Mouse (Mus musculus): ENCODE measurements around the gene Pik3r5. TPM values are rescaled to one million over a fixed set of nuclear protein-coding genes. Genes with fewer than 3 reads are reported as not detected.

Pik3r5 gene
- 1.2 and 2.1 TPM in 2 replicates for polyA plus RNA-seq (2014; fragmentation: Nextera tagmentation; extraction: Ambion mirVana)

DNA sequence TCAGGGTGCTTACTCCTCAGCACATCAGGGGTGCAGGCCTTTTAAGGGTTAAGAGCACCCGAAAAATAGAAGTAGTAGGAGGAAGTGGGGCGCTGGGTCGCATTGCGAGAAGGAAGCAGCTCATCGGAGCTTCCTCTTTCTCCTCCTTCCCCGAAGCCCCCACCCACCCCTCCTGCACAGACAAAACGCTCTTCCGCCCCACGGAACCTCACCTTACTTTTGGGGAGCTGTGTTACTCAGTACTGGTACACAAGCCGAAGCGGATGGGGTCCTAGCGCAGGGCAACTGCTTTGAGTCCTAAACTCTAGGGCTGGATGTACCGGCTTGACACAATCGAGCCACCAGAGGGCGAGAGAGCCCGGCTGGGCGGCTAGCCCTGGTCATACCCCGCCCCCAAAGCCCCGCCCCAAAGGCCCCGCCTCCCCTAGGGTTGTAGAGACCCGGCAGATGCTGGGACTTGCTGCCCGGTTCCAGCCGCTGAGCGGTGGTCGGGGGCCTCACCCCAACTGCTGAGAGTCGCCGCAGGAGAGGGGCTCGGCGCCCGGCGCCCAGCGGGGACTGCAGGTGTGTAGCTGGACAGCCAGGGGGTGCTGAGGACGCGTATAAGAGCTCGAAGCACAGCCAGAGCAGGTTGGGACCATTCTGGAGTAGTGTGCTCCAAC lies at the start of gene Pik3r5:
Pik3r5 (plus strand) TSS at position 423 of the 662 bp plus-strand sequence.
- H3K27ac ChIP-seq (ENCODE audit: low read depth, low read length) = no peak within 1 kb of the TSS

DNA sequence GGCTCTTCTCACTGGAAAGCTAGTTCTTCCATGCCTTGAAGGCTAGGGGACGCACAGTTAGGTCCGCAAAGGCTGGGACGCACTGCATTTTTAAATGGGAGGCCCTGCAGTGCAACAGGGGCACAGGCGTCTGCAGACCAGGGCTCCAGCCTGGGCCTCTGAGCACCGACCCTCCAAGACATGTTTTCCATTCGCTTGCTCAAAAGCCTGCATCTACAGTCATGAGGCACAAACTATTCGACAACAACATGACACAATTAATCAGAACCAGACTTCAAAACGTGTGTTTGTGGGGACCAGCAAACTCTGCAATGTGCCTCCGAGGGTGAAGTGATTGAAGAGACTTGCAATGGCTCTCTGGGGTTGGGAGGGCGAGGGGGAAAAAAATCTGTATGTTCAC lies 48.4 kb upstream of the Pik3r5 start:
- H3K4me1 ChIP-seq (ENCODE audit: control insufficient read depth, insufficient read depth, low read length) = peaks cover 33% of the 10 kb centered on the region
- peaks cover 37% of the 10 kb centered on the region for H3K27me3 ChIP-seq (ENCODE audit: control insufficient read depth, insufficient read depth, low read length)
- 1% methylated on average over 10 of the region's 10 CpGs for WGBS

More for the DNA sequence above, at the start of gene Pik3r5:
- Histone ChIP-seq H3K4me2 (ENCODE audit: low read depth) (peak within 1 kb of the TSS; percentile 54), H3K27me3 (ENCODE audit: control insufficient read depth, insufficient read depth, low read length) (0 out of 2 replicates have a peak, but pooled peaks cover 4% of the 10 kb centered on the region), H3K36me3 (ENCODE audit: control insufficient read depth, insufficient read depth, low read length) (no peaks in the 10 kb centered on the region), H3K9ac (ENCODE audit: low read length) (peak within 1 kb of the TSS; percentile 30; the same call in 1 of the 2 replicates), H3K9me3 (ENCODE audit: control insufficient read depth, low read length) (no peaks in the 10 kb centered on the region), H3K4me3 (ENCODE audit: low read depth, low read length) (peak within 1 kb of the TSS; percentile 32), H3K4me1 (ENCODE audit: control insufficient read depth, insufficient read depth, low read length) (peaks cover 5% of the 10 kb centered on the region; the same call in 1 of the 2 replicates)
- WGBS = 10% methylated on average over 35 of the region's 35 CpGs
- peak; percentile 83 for ATAC-seq (ENCODE audit: insufficient read depth, low FRiP score, low TSS enrichment)
- DNase-seq (ENCODE audit: low spot score) = peak; percentile 88

DNA sequence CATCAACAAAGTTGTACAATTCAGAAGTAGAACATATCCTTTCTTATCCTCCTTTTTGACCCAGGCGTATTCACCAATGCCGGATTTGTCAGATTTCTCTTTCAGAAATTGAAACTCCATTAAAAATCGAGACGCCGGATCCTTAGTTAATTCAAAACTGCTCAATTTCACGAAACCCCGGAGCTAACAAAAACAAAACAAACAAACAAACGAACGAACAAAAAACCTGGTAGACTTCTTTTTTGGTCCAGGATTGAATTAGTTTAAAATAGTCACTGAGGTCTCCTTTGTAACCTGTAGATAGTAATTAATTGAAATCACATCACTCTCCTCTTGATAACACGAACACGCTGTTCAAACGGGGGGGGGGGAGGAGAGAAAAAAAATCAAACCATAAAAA lies 47.8 kb upstream of the Pik3r5 start:
- no peaks in the 10 kb centered on the region for H3K9me3 ChIP-seq (ENCODE audit: control insufficient read depth, low read length)
- DNase-seq (ENCODE audit: low spot score) (no peak), ATAC-seq (ENCODE audit: insufficient read depth, low FRiP score, low TSS enrichment) (no peak)
- peak overlapping the region; percentile 88 for H3K9ac ChIP-seq (ENCODE audit: low read length)
- H3K27ac ChIP-seq (ENCODE audit: low read depth, low read length) = no peak overlapping the region
- H3K27me3 ChIP-seq (ENCODE audit: control insufficient read depth, insufficient read depth, low read length) = peaks cover 41% of the 10 kb centered on the region
- WGBS = 4% methylated on average over 12 of the region's 12 CpGs
- H3K36me3 ChIP-seq (ENCODE audit: control insufficient read depth, insufficient read depth, low read length) = no peaks in the 10 kb centered on the region
- H3K4me2 ChIP-seq (ENCODE audit: low read depth) = peak overlapping the region; percentile 96
- peaks cover 26% of the 10 kb centered on the region for H3K4me1 ChIP-seq (ENCODE audit: control insufficient read depth, insufficient read depth, low read length)
- peak overlapping the region; percentile 67 for H3K4me3 ChIP-seq (ENCODE audit: low read depth, low read length)

More for the DNA sequence above, 48.4 kb upstream of the Pik3r5 start:
- Histone ChIP-seq H3K9ac (ENCODE audit: low read length) (peak overlapping the region; percentile 48), H3K4me2 (ENCODE audit: low read depth) (peak overlapping the region; percentile 96), H3K9me3 (ENCODE audit: control insufficient read depth, low read length) (no peaks in the 10 kb centered on the region), H3K27ac (ENCODE audit: low read depth, low read length) (no peak overlapping the region), H3K36me3 (ENCODE audit: control insufficient read depth, insufficient read depth, low read length) (no peaks in the 10 kb centered on the region), H3K4me3 (ENCODE audit: low read depth, low read length) (peak overlapping the region; percentile 67)
- peak; percentile 50 for DNase-seq (ENCODE audit: low spot score)
- ATAC-seq (ENCODE audit: insufficient read depth, low FRiP score, low TSS enrichment) = no peak

DNA sequence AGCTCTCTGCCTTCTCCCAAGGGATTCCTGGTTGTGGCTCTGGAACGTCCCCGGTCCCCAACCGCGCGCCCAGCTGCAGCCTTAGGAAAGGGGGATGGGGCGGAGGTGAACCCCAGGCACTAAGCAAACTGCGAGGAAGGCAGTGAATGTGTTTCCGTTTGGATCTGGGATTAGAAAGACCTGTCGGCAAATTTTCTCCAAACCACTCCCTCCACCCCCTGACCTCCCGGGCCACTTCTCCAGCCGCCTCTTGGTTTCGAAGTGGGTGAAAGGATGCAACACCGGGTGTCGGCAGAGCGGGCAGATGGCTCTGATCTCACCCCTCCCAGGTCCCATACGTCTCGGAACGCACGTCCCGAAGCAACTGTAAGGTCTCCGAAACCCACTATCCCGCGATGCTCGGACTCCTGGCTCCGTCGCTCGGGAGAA lies 47.3 kb upstream of the Pik3r5 start:
- whole genome bisulfite sequencing = under 1% methylated on average over 27 of the region's 27 CpGs
- Histone ChIP-seq H3K9me3 (ENCODE audit: control insufficient read depth, low read length) (no peaks in the 10 kb centered on the region), H3K4me2 (ENCODE audit: low read depth) (peak overlapping the region; percentile 96), H3K4me3 (ENCODE audit: low read depth, low read length) (peak overlapping the region; percentile 67), H3K27ac (ENCODE audit: low read depth, low read length) (peak overlapping the region; percentile 91), H3K9ac (ENCODE audit: low read length) (peak overlapping the region; percentile 88), H3K4me1 (ENCODE audit: control insufficient read depth, insufficient read depth, low read length) (peaks cover 22% of the 10 kb centered on the region), H3K27me3 (ENCODE audit: control insufficient read depth, insufficient read depth, low read length) (peaks cover 41% of the 10 kb centered on the region), H3K36me3 (ENCODE audit: control insufficient read depth, insufficient read depth, low read length) (no peaks in the 10 kb centered on the region)
- DNase-seq (ENCODE audit: low spot score) (peak; percentile 58), ATAC-seq (ENCODE audit: insufficient read depth, low FRiP score, low TSS enrichment) (no peak)

GRCm38 (mm10) chr11:68385021-68385821 lies 46.7 kb upstream of the Pik3r5 start:
- Histone ChIP-seq H3K4me3 (ENCODE audit: low read depth, low read length) (peak overlapping the region; percentile 67), H3K4me2 (ENCODE audit: low read depth) (peak overlapping the region; percentile 96), H3K27ac (ENCODE audit: low read depth, low read length) (peak overlapping the region; percentile 91), H3K9ac (ENCODE audit: low read length) (peak overlapping the region; percentile 88), H3K4me1 (ENCODE audit: control insufficient read depth, insufficient read depth, low read length) (peaks cover 17% of the 10 kb centered on the region), H3K27me3 (ENCODE audit: control insufficient read depth, insufficient read depth, low read length) (peaks cover 43% of the 10 kb centered on the region), H3K9me3 (ENCODE audit: control insufficient read depth, low read length) (no peaks in the 10 kb centered on the region), H3K36me3 (ENCODE audit: control insufficient read depth, insufficient read depth, low read length) (no peaks in the 10 kb centered on the region)
- DNase-seq (ENCODE audit: low spot score) = peak; percentile 70
- ATAC-seq (ENCODE audit: insufficient read depth, low FRiP score, low TSS enrichment) = 0 out of 2 replicates have a peak, but pooled peaks have one; percentile 6
- WGBS = under 1% methylated on average over 94 of the region's 94 CpGs

- ATAC-seq (ENCODE audit: insufficient read depth, low FRiP score, low TSS enrichment) (peak; percentile 39), DNase-seq (ENCODE audit: low spot score) (peak; percentile 57)
- Histone ChIP-seq H3K27ac (ENCODE audit: low read depth, low read length) (peak overlapping the region; percentile 91), H3K4me1 (ENCODE audit: control insufficient read depth, insufficient read depth, low read length) (peaks cover 21% of the 10 kb centered on the region), H3K4me2 (ENCODE audit: low read depth) (peak overlapping the region; percentile 96), H3K9me3 (ENCODE audit: control insufficient read depth, low read length) (no peaks in the 10 kb centered on the region), H3K27me3 (ENCODE audit: control insufficient read depth, insufficient read depth, low read length) (peaks cover 51% of the 10 kb centered on the region), H3K9ac (ENCODE audit: low read length) (peak overlapping the region; percentile 88), H3K36me3 (ENCODE audit: control insufficient read depth, insufficient read depth, low read length) (no peaks in the 10 kb centered on the region), H3K4me3 (ENCODE audit: low read depth, low read length) (peak overlapping the region; percentile 67)
- 0% methylated on average over 55 of the region's 68 CpGs for WGBS
Measured at GRCm38 (mm10) chr11:68385921-68386588, 45.9 kb upstream of the Pik3r5 start.

- H3K27me3 ChIP-seq (ENCODE audit: control insufficient read depth, insufficient read depth, low read length) = peaks cover 52% of the 10 kb centered on the region
- WGBS = 1% methylated on average over 64 of the region's 90 CpGs
- H3K4me1 ChIP-seq (ENCODE audit: control insufficient read depth, insufficient read depth, low read length) = peaks cover 21% of the 10 kb centered on the region
- peak overlapping the region; percentile 96 for H3K4me2 ChIP-seq (ENCODE audit: low read depth)
- peak overlapping the region; percentile 88 for H3K9ac ChIP-seq (ENCODE audit: low read length)
- DNase-seq (ENCODE audit: low spot score) = peak; percentile 85
- H3K27ac ChIP-seq (ENCODE audit: low read depth, low read length) = peak overlapping the region; percentile 91
- no peaks in the 10 kb centered on the region for H3K9me3 ChIP-seq (ENCODE audit: control insufficient read depth, low read length)
- H3K36me3 ChIP-seq (ENCODE audit: control insufficient read depth, insufficient read depth, low read length) = no peaks in the 10 kb centered on the region
- peak overlapping the region; percentile 67 for H3K4me3 ChIP-seq (ENCODE audit: low read depth, low read length)
- peak; percentile 43 for ATAC-seq (ENCODE audit: insufficient read depth, low FRiP score, low TSS enrichment)
Measured at GRCm38 (mm10) chr11:68386589-68387440, 45.1 kb upstream of the Pik3r5 start.

DNA sequence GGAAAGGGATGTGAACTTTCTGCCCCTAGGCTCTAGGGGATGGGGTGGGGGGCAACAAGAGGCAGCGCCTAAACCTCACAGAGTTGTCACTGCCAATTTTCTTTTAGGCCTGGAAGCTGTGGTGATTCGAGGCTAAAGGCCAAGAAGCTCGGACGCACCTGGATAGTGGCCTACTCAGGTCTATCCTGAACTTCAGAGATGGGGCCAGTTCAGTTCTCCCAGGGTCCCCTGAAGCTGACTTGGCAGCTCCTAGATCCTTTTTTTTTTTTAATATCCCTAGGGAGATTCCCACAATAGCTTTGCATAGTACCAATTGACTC lies 44.5 kb upstream of the Pik3r5 start:
- WGBS = 17% methylated on average over 4 of the region's 4 CpGs
- peak overlapping the region; percentile 96 for H3K4me2 ChIP-seq (ENCODE audit: low read depth)
- H3K36me3 ChIP-seq (ENCODE audit: control insufficient read depth, insufficient read depth, low read length) = no peaks in the 10 kb centered on the region
- peak overlapping the region; percentile 67 for H3K4me3 ChIP-seq (ENCODE audit: low read depth, low read length)
- no peaks in the 10 kb centered on the region for H3K9me3 ChIP-seq (ENCODE audit: control insufficient read depth, low read length)
- peak overlapping the region; percentile 91 for H3K27ac ChIP-seq (ENCODE audit: low read depth, low read length)
- DNase-seq (ENCODE audit: low spot score) (no peak), ATAC-seq (ENCODE audit: insufficient read depth, low FRiP score, low TSS enrichment) (no peak)
- peak overlapping the region; percentile 88 for H3K9ac ChIP-seq (ENCODE audit: low read length)
- H3K27me3 ChIP-seq (ENCODE audit: control insufficient read depth, insufficient read depth, low read length) = peaks cover 57% of the 10 kb centered on the region
- peaks cover 21% of the 10 kb centered on the region for H3K4me1 ChIP-seq (ENCODE audit: control insufficient read depth, insufficient read depth, low read length)
